Mouse (Mus musculus) liver, postnatal 0 days (tissue): ENCODE measurements around the gene Mapk7.

Experiments used
- CTCF ChIP-seq: sonication (generic); IDR thresholded peaks from 2 replicates; pipeline ENCODE4 v1.5.1; 2016; ENCODE audit warnings: antibody characterized with exemption, low read depth
- EP300 ChIP-seq: IDR thresholded peaks from 2 replicates; pipeline ENCODE4 v1.6.1; 2016; ENCODE audit warnings: antibody characterized with exemption, low read depth, mild to moderate bottlenecking

DNA sequence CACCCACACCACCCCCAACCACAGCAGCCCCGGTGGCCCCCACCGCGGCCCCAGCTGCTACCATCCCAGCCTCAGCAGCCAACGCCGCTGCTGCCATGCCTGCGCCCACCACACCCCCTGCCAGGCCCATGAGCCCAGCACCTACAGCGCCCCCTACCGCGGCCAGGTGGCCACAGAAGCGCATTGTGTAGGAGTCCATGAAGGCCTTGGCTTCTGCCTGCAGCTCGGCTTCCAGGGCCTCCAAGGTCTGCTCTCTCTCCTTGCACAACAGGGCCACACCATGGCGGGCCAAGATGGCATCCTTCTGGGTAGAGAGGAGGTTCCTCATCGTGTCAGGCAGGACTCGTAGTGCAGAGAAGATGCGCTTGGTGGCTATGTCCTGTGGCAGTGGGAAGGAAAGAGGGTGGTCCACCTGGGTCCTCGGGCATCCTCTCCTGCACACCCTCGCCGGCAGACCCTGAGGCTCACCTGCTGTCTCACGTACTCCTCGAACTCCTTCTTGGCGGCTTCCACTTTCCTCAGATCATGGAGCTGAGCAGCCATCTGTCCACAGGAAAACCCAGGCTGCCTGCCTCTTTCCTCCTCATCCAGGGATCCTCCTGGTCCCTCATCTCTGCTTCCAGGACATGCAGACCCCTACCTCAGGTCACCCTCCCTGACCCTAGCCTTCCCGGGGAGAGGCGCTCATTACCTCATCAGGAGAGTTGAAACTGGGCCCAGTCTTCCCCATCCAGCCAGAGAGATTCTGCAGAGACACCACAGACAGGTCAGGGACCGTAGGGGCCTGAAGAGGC lies 44.5 kb downstream of the Mapk7 start:
- TF ChIP-seq CTCF (peak; percentile 39; the same call in 1 of the 2 replicates), EP300 (no peak)
